Mouse (Mus musculus): ENCODE measurements around the gene 1700049E17Rik2.
"Not testable (repeated sequence)": the region's sequence is repeated elsewhere in the genome, so short reads cannot be mapped to it uniquely, and the experiment has no call there.

The 1700049E17Rik2 gene

DNA sequence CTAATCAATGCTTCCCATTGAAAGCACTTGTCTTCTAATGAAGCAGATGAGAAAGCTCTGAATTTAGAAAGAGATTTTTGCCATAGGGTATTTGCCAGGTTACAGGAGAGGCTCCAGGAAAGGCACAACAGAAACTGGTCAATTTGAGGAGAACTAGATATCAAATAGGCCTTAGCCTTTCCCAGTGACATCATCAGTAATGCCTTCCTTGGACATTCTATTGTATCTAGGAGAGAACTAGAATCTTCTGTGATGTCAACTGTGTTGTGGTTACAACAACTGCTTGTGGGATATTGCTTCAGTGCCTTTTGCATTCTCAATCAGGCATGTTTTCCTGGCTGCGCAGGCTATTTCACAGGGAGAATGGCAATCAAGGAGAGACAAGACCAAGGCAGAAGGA, at the start of gene 1700049E17Rik2:
Gene 1700049E17Rik2, plus strand, starts transcription at position 301 of the 400 bp plus-strand sequence.
- not testable (repeated sequence) for DNase-seq

DNA sequence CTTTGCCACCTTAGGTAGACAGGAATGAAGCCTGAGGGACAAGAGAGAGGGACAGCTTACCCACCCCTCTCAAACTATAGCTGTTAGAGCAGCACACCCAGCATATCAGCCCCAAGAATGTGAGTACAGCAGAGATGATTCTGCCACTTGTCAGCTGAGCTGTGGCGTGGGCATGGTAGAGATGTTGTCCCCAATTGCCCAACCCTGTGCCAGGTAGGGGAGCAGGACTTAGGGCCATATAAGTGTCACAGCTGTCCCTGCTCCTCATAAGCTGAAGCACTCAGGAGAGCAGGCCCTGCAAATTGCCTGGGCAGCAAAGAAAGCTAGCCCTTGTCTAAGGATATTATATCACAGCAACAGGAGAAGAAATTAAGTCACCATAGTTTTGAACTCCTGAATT, 48.3 kb upstream of the 1700049E17Rik2 start:
- not testable (repeated sequence) for DNase-seq

DNA sequence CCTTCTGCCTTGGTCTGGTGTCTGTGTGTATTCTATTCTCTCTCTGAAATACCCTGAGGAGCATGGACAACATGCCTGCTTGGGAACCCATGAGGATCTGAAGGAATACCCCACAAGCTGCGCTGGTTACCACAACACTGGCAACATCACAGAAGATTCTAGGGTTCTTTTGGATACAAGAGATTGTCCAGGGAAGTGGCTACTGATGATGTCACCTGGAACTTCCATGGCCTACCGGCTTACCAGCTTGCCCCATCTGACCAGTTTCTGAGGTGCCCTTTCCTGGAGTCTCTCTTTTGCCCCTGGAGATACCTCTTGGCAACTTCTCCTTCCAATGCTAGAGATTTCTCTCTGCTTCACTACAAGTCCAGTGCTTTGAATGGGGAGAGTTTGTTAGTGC, 17.5 kb upstream of the 1700049E17Rik2 start, which contains the start of gene Gm7970:
Gene Gm7970, minus strand, starts transcription at position 101 of the 400 bp plus-strand sequence.
- not testable (repeated sequence) for DNase-seq

DNA sequence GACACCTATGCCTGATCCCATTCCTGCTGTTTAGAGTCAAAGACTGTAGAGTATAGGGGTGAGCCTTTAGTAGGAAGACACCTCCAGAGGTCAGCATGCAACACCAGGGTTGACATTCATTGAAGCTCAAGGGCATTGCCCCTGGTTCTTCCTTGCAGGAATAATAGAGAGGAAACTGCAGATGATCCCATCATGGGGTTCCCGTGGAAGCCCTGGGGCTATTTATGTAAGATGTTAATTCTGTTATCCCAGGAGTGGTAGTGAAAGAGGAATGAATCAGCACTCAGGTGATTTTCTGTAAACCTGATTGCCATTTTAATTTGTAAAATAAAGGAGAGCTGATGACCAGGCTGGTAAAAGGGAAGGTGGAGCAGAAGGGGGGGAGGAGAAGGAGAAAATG, 13.3 kb downstream of the 1700049E17Rik2 start:
- not testable (repeated sequence) for DNase-seq

DNA sequence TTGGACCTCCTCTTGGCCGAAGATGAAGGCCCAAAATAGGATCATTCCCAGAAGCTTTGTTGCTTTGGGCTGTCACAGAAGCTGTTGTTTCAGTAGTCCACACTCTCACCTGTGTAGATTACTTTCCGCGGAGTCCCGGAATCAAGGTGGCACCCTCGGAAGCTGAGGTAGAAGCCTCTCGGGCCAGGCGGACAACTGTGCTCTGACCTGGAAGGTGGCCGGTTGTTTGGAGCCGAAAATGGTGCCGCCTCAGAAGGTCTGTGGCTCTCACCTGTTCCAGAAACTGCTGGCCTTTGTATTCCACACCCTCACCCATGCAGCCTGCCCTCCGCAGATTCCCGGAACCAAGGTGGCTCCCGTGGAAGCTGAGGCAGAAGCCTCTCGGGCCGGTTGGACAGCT, 27.9 kb downstream of the 1700049E17Rik2 start:
- DNase-seq, result not testable (repeated sequence)

DNA sequence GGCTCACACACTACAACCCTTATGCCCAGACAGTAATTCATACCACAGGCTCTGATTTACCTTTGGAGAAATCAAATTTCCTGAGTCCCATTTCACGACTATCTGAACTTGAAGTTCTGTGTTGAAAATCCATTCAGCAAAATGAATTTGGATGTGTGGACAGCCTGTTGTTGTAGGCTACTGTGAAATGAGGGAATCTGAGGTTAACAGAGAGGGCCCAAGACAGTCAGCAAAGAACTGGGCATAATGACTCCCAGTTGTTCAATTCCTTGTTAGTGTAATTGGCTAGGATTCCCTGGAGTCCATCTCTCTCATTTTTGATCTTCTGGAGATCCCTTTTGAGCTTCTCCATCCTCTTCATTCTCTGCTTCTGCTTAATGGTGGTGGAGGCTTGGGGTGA, 37.7 kb downstream of the 1700049E17Rik2 start:
- not testable (repeated sequence) for DNase-seq

DNA sequence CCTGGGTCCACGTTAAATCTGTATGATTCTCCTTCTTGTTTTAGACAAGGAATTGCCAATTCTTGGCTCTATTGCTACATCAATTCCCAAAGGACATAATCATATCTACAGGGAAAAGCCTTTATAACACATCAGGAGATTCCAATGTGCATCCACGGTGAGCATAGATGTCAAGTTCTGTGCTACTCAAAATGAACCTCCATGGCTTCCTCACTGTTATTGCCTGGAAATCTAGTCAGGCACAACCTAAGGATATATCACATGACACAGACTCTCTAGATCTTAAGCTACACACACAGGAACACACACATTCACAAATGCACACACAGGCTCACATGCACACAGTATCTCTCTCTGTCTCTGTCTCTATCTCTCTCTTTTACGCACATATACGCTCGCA, 49.5 kb downstream of the 1700049E17Rik2 start:
- DNase-seq, result not testable (repeated sequence)

DNA sequence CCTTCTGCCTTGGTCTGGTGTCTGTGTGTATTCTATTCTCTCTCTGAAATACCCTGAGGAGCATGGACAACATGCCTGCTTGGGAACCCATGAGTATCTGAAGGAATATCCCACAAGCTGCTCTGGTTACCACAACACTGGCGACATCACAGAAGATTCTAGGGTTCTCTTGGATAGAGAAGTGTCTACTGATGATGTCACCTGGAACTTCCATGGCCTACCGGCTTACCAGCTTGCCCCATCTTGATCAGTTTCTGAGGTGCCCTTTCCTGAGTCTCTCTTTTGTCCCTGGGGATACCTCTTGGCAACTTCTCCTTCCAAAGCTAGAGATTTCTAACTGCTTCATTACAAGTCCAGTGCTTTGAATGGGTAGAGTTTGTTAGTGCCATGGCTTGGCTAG, 51.5 kb downstream of the 1700049E17Rik2 start, which contains the start of gene Gm3072:
Gene Gm3072, minus strand, starts transcription at position 101 of the 400 bp plus-strand sequence.
- not testable (repeated sequence) for DNase-seq

DNA sequence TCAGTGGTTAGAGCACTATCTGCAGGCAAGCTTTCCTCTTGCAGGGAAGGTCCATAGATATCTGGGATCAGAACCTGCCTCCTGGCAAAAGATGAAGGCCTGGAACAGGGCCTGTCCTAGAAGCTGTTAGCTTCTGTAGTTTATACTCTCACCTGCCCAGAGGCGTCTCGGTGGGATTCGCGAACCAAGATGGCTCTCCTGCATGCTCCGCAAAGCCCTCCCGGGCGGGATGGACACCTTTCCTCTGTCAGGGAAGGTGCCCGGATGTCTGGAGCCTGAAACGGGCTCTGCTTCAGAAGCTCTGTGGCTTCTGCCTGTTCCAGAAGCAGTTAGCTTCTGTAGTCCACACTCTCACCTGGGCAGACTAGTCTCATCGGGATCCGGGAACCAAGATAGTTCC, 57.1 kb downstream of the 1700049E17Rik2 start:
- DNase-seq, result not testable (repeated sequence)

All from B cell, adult 2 months (primary cell).